Mouse (Mus musculus): ENCODE measurements around the gene Nipbl.

DNA sequence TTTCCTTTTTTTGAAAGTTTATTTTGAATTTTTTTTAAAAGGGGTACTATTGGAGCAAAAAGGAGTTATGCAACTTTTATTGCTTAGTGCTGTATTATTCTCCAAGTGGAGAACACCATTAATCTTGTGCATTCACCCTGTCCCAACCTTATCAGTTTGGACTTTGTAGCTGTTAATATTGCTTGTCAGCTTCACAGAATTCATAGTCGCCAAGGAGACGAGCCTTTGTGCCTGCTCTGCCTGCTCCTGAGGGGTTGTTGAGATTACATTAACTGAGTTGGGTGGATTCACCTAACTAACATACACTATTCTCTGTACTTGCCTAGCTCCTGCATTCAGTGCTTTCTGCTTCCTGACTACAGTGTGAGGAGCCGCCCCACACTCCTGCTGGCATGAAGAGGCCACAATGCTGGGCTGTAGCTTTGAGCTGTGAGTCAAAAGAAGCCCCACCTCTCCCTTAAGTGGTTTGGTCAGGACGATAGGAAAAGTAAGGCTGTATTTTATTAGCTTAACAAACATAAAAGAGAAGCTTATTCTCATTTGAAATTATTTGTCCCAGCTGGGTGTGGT is 24.8 kb upstream of the Nipbl start:
- TF ChIP-seq CTCF (conservative IDR thresholded peaks at IDR 0.05; ENCODE audit: low read length) (no peak), POU5F1 (IDR thresholded peaks at IDR 0.05; ENCODE audit: borderline replicate concordance, low read length) (no peak)
